Mouse (Mus musculus) kidney, adult 9 months (tissue): ENCODE measurements around the gene Mpg.

Experiments used
- DNase-seq: peaks from one replicate; pipeline ENCODE4 v3.0.0; 2022

The Mpg gene

GRCm38 (mm10) chr11:32205058-32205873, 21.0 kb upstream of the Mpg start, which contains the start of gene Snrnp25:
TSS of gene Snrnp25 (plus strand) at chr11:32205415.
- peak; percentile 99 for DNase-seq

DNA sequence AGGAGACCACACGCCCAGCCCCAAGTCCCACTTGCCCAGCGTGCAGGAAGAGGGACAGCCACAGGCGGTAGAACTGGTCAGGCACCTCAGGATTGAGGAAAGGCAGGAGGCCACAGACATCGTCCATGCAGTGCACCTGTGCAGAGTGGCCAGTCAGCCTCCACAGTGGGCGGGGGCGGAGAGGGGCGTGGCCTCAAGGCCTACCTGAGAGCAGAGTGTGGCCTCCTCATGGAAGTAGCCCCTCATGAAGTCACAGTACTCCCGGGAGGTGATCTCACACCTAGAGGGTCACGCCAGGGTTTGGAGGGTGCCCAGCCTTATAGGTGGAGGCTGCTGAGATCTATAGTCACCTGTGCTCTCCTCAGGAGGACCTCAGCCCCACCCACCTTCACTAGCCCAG, 15.7 kb upstream of the Mpg start:
- no peak for DNase-seq

GRCm38 (mm10) chr11:32215372-32216162, 10.7 kb upstream of the Mpg start:
- no peak for DNase-seq

- peak; percentile 79 for DNase-seq
Measured at GRCm38 (mm10) chr11:32216851-32217250, 9.5 kb upstream of the Mpg start.

DNA sequence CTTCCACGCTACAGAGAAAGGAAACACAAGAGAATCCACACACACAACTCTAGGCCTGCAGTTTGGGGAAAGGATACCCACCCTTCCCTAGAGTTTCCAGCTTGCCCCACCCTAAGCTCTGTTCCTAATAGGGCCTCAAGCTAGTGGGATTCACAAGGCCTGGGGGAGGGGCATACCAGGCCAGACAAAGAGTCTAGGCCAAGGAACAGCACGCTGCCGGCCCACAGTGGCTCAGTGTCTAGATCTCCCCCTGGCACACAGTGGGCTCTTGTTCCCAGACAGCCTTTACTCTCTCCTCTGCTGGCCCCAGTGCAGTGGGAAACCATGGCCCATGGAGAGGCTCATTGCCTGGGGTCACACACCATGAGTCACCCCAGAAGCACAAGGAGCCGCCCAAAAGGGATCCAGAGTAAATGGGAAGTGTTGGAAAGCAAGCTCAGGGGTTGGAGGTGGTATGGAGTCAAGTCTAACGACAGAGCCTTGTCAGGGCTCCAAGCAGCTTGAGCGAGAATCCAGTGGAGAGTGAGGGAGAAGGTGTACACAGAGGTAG, 7.7 kb upstream of the Mpg start:
- no peak for DNase-seq

GRCm38 (mm10) chr11:32219287-32219686, 7.0 kb upstream of the Mpg start:
- no peak for DNase-seq

- no peak for DNase-seq
Measured at GRCm38 (mm10) chr11:32220607-32221224, 5.6 kb upstream of the Mpg start.

- peak; percentile 93 for DNase-seq
Measured at GRCm38 (mm10) chr11:32221225-32221950, 4.9 kb upstream of the Mpg start.

- DNase-seq: peak; percentile 64
Measured at GRCm38 (mm10) chr11:32221951-32222409, 4.3 kb upstream of the Mpg start, which contains the start of gene Rhbdf1. TSS of gene Rhbdf1 (minus strand) at chr11:32222300.

- peak; percentile 68 for DNase-seq
Measured at GRCm38 (mm10) chr11:32222570-32223194, 3.6 kb upstream of the Mpg start.

DNA sequence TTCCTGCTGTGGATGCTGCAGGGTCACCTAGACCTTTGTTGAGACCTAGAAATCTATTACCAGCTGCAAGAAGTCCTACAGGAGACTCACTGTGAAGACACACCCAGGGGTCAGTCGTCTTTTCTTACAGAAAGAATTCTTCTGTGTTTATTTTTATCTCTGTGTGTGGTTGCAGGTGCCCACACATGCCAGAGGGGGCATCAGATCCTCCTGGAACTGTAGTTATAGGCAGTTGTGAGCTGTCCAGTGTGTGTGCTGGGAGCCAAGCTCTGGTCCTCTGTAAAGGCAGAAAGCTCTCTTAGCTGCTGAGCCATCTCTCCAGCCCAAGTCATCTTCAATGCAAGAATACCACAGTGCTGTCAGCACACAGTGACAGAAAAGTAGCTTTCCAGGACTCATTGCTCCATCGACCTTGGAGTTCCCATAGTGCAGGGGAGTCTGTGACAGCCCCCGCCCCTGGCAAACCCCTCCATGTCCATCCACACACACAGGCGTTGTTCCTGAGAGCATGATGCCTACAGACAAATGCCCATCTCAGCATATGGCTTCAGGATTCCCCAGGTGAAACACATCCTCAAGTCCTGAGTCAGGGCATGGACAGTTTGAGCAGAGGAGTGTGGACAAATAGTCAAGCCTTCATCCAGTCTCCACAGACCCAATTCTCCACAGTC, 2.9 kb upstream of the Mpg start:
- DNase-seq: no peak

GRCm38 (mm10) chr11:32224468-32225139, 1.7 kb upstream of the Mpg start:
- peak; percentile 85 for DNase-seq

- DNase-seq: no peak
Measured at GRCm38 (mm10) chr11:32225222-32226104, 842 bp upstream of the Mpg start.

GRCm38 (mm10) chr11:32227041-32227440, 736 bp downstream of the Mpg start:
- DNase-seq: no peak

GRCm38 (mm10) chr11:32227555-32227954, 1.2 kb downstream of the Mpg start:
- DNase-seq: no peak

- no peak for DNase-seq
Measured at GRCm38 (mm10) chr11:32228292-32228845, 2.1 kb downstream of the Mpg start.

DNA sequence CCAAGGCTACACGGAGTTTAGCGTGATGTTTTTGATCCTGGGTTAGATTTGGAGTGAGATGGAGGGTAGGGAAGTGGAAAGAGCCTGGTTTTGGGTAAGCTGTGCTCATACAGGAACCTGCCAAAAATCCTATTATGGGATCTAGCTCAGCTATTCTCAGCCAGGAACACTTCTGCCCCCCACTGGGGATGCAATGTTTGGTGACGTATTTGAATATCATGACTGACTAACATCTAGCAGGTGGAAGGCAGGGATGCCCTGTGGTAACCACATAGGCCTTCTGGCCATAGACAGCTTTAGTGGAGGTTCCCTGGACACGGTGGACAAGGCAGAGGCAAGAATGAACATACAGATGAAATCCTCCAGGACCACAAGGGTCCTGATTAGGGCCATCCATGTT, 3.9 kb downstream of the Mpg start:
- no peak for DNase-seq

- no peak for DNase-seq
Measured at GRCm38 (mm10) chr11:32231125-32231524, 4.8 kb downstream of the Mpg start.

DNA sequence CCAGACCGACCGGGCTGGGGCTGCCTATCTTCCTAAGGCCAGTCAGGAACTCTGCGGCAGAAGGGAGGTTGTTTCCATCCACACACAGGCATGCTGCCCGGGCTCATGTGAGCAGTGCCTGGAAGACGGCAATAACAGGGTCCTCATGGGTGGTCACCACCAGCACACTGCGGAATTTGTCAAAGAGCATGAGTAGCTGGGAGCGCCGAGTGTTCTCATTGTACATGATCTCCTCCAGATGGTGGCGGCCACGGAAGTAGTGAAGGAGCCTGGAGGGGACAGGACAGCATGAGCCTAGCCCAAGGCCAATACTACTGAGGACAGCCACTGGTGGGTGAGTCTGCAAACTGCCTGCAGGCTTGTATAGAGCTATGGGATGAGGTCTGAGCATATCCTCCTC, 6.5 kb downstream of the Mpg start:
- DNase-seq: no peak
